Mouse (Mus musculus): ENCODE results near the gene Prorsd1.

Gene Prorsd1

GRCm38 (mm10) chr11:29503948-29504893 is 10.6 kb downstream of the Prorsd1 start:
- DNase-seq (ENCODE audit: low read depth, low spot score) = no peak

- DNase-seq (ENCODE audit: low read depth, low spot score) = no peak
These were observed 17.9 kb downstream of the Prorsd1 start for GRCm38 (mm10) chr11:29496962-29497361.

- no peak for DNase-seq (ENCODE audit: low read depth, low spot score)
These were observed 21.7 kb downstream of the Prorsd1 start for GRCm38 (mm10) chr11:29493135-29493534.

- no peak for DNase-seq (ENCODE audit: low read depth, low spot score)
These were observed 40.2 kb downstream of the Prorsd1 start for GRCm38 (mm10) chr11:29474676-29475075.
